Mouse (Mus musculus) ZHBTc4 (cell line): ENCODE measurements around the gene Hspb6.

Source experiments
- DNase-seq: peaks from one replicate; pipeline ENCODE4 v3.0.0-alpha.2; 2011; ENCODE audit warnings: low read depth, low spot score

Hspb6 gene

GRCm38 (mm10) chr7:30553021-30553589, 1.1 kb downstream of the Hspb6 start:
- no peak for DNase-seq

- DNase-seq = no peak
Observed at GRCm38 (mm10) chr7:30553810-30554584, 2.0 kb downstream of the Hspb6 start.

- DNase-seq = no peak
Observed at GRCm38 (mm10) chr7:30556894-30557536, 5.0 kb downstream of the Hspb6 start.

- DNase-seq = peak; percentile 56
Observed at GRCm38 (mm10) chr7:30557901-30558514, 6.0 kb downstream of the Hspb6 start.

GRCm38 (mm10) chr7:30558656-30559442, 6.9 kb downstream of the Hspb6 start:
- DNase-seq = no peak

GRCm38 (mm10) chr7:30559443-30559954, 7.5 kb downstream of the Hspb6 start, which contains the start of gene Lin37:
TSS of gene Lin37 (minus strand) at chr7:30559838.
- DNase-seq = peak; percentile 99

- no peak for DNase-seq
Observed at GRCm38 (mm10) chr7:30560296-30560695, 8.3 kb downstream of the Hspb6 start.

GRCm38 (mm10) chr7:30562526-30563116, 10.6 kb downstream of the Hspb6 start:
- no peak for DNase-seq

- peak; percentile 99 for DNase-seq
Observed at GRCm38 (mm10) chr7:30563117-30563905, 11.3 kb downstream of the Hspb6 start, which contains the start of the genes U2af1l4, Gm49396 and Psenen. TSS of gene U2af1l4 (plus strand) at chr7:30563301. TSS of gene Gm49396 (plus strand) at chr7:30563344. TSS of gene Psenen (minus strand) at chr7:30563627.

GRCm38 (mm10) chr7:30563906-30564280, 11.9 kb downstream of the Hspb6 start:
- DNase-seq = peak; percentile 46

GRCm38 (mm10) chr7:30564970-30565571, 13.1 kb downstream of the Hspb6 start, which contains the start of gene Igflr1:
TSS of gene Igflr1 (plus strand) at chr7:30565427.
- DNase-seq = no peak

GRCm38 (mm10) chr7:30566033-30566432, 14.1 kb downstream of the Hspb6 start:
- no peak for DNase-seq

GRCm38 (mm10) chr7:30567555-30567954, 15.6 kb downstream of the Hspb6 start:
- DNase-seq = no peak

GRCm38 (mm10) chr7:30572389-30572788, 20.4 kb downstream of the Hspb6 start:
- no peak for DNase-seq

GRCm38 (mm10) chr7:30572969-30573368, 21.0 kb downstream of the Hspb6 start:
- DNase-seq = no peak

- DNase-seq = no peak
Observed at GRCm38 (mm10) chr7:30579950-30580349, 28.0 kb downstream of the Hspb6 start.

- no peak for DNase-seq
Observed at GRCm38 (mm10) chr7:30581547-30581946, 29.6 kb downstream of the Hspb6 start.

- no peak for DNase-seq
Observed at GRCm38 (mm10) chr7:30584339-30584738, 32.4 kb downstream of the Hspb6 start.

- no peak for DNase-seq
Observed at GRCm38 (mm10) chr7:30585170-30585569, 33.2 kb downstream of the Hspb6 start.
